Mouse (Mus musculus): ENCODE data around the gene Chn1.

DNA sequence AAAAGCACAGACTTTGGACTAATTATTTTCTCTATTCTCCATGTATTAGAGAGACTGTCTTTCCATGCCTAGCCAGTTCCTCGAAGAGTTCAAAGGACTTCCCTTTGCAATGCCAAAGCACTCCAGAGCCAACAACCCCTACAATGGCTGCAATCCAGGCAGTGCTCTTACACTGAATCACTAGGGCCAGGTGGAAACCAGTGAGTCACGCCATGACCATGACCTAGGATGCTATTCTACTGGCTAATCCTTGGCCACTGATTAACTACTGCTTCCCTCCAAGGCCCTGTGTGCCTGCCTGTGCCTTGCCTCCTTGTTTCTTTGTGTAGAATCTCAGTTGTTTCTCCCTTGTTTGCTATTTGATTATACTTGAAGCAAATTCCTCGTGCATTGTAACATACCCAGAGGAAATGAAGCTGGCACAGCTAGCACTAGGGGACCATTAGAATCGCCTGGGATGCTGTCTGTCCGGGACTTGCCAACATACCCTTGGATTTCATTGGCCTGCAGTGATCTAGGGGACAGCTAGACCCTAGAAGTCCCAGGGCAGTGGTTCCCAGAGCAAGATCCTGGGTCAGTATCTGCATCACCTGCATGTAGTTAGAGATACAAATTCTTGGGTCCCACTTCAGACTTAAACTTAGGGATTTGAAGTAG lies 166.0 kb downstream of the Chn1 start:
- TF ChIP-seq POLR2A (IDR thresholded peaks at IDR 0.05; ENCODE audit: borderline replicate concordance, extremely low read depth, low read depth, low read length) (no peak), CTCF (IDR thresholded peaks at IDR 0.05; ENCODE audit: insufficient read depth, low read length) (no peak)
